ENCODE assay signal across 8 mouse cellular contexts in the genomic region with DNA sequence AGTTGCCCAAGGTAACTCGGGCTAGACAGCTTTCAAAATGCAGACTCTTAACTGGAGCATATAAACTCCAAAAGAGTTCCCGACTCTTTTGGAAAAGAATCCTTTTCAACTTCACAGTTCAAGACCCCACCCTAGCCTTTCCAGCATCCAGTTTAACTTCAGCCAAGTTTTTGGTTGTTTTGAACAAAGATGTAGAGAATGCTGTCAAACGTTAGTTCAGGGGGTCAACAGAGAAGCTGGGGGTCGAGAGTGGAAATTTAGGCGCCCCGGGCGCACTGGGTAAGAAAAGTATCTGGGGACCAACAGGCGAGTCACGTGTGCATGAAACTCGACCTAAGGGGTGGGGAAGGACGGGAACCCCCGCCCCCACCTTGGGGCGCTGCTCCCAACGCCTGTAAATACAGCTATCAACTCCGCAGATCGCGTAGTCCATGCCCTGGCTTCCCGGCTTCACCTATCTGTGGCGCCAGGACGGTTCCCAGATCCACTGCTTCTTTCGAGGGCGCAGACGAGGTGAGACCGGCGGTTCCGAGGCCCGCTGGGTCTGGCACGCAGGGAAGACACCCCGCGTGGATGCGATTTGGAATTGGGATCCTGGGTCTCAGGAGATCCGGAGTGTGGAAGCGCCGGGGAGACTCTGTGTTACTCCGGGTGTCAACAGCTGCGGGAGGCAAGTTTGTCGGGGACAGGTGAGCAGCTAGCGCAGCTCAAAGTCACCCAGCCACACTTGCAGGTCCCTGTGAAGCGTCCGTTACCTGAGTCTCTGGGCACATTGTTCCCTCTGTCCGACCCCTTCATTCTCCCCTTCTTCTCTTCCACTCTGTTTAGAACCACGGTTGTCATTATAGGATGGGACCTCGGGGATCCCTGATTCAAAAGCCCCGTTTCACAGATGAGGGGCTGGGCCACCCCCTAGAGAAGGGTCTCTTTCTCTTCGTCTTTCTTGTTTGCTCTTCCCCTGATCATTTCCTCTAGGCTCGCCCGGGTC. TPM values are rescaled to one million over a fixed set of nuclear protein-coding genes. Genes with fewer than 3 reads are reported as not detected.
DNase-seq lines count a peak whose midpoint lies in the region; ATAC-seq and TF ChIP-seq lines count a peak whose summit lies in the region.
"Had no signal": no experiment of that assay in that cellular context is flagged by ENCODE, and none has a peak within 500 bp of the region (broad histone marks: within the 10 kb centered on the region; RNA-seq: fewer than 3 reads in every experiment).

No protein-coding gene starts in this region.

- peaks cover 58% of the 10 kb centered on the region for H3K27me3 ChIP-seq in midbrain, embryonic 13.5 days

- TF ChIP-seq POLR2A in cortical plate, adult 2 months (IDR thresholded peaks at IDR 0.05; ENCODE audit: extremely low read depth, insufficient read depth, low read length): no peak

- TF ChIP-seq CTCF in cortical plate, adult 2 months (IDR thresholded peaks at IDR 0.05; ENCODE audit: extremely low read depth, insufficient read depth, low read length): no peak

- in situ Hi-C loops in ES-E14 (cut with MboI; ENCODE audit: low sequenced_read_pairs in 2 of 2, unreplicated experiment in 2 of 2): no loop called here

- H3K4me1 ChIP-seq in ES-E14 (ENCODE audit: control insufficient read depth in 2 of 2, insufficient read depth in 2 of 2, low read length in 2 of 2, poor library complexity in 1 of 2): peaks cover 18 to 19% of the 10 kb centered on the region in 2 experiments; a peak in 3 of 4 replicates
- no peaks in the 10 kb centered on the region for H3K4me1 ChIP-seq in cortical plate, adult 2 months (ENCODE audit: control insufficient read depth, insufficient read depth, low read length)
- H3K4me1 ChIP-seq in midbrain, embryonic 13.5 days (replicated peaks): peaks cover 27% of the 10 kb centered on the region

- under 1% methylated on average over 47 of the region's 47 CpGs for WGBS in midbrain, embryonic 13.5 days

- DNase-seq in ES-E14 (ENCODE audit: low read depth, low spot score): no peak
- peak; percentile 42 to 57 for DNase-seq in gastrocnemius, postnatal 4 days (ENCODE audit: low spot score in 2 of 2)
- peak; percentile 28 for DNase-seq in kidney, postnatal 14 days
- DNase-seq in thymus, adult 18-20 months: peak; percentile 40 to 49
- no peak for DNase-seq in T-cell, adult 2 months (ENCODE audit: low spot score)

- no peaks in the 10 kb centered on the region for H3K36me3 ChIP-seq in ES-E14 (ENCODE audit: control insufficient read depth, insufficient read depth, low read length, poor library complexity, severe bottlenecking)
- H3K36me3 ChIP-seq in midbrain, embryonic 13.5 days: no peaks in the 10 kb centered on the region

- peak; percentile 3; the same call in 1 of the 2 replicates for ATAC-seq in midbrain, embryonic 13.5 days

- H3K27ac ChIP-seq in ES-E14 (ENCODE audit: insufficient read depth, low read depth, low read length, poor library complexity, severe bottlenecking): no peak overlapping the region
- no peak overlapping the region for H3K27ac ChIP-seq in cortical plate, adult 2 months (ENCODE audit: insufficient read depth, low read length)
- no peak overlapping the region for H3K27ac ChIP-seq in midbrain, embryonic 13.5 days
- H3K27ac ChIP-seq: macrophage had no signal

- peak overlapping the region; percentile 91 for H3K4me2 ChIP-seq in midbrain, embryonic 13.5 days (replicated peaks)

- H3K9ac ChIP-seq in ES-E14 (ENCODE audit: insufficient read depth, low read depth, low read length, poor library complexity, severe bottlenecking): peak overlapping the region; percentile 81
- peak overlapping the region; percentile 65 for H3K9ac ChIP-seq in midbrain, embryonic 13.5 days (replicated peaks)

- no peaks in the 10 kb centered on the region for H3K9me3 ChIP-seq in ES-E14 (ENCODE audit: control insufficient read depth, insufficient read depth, low read depth, low read length)
- H3K9me3 ChIP-seq in midbrain, embryonic 13.5 days: no peaks in the 10 kb centered on the region

- peak overlapping the region; percentile 78 to 87 for H3K4me3 ChIP-seq in ES-E14 (ENCODE audit: insufficient read depth in 1 of 2, low read depth in 1 of 2, low read length in 2 of 2, poor library complexity in 1 of 2, severe bottlenecking in 1 of 2)
- peak overlapping the region; percentile 16; the same call in 1 of the 2 replicates for H3K4me3 ChIP-seq in cortical plate, adult 2 months (ENCODE audit: insufficient read depth, low read length)
- peak overlapping the region; percentile 49 for H3K4me3 ChIP-seq in midbrain, embryonic 13.5 days (replicated peaks)

TF ChIP-seq in ES-E14, 5 proteins besides CTCF, POLR2A, EP300 and RAD21:
- TF ChIP-seq CHD2 (IDR thresholded peaks at IDR 0.05; ENCODE audit: low read depth, low read length): no peak
- TF ChIP-seq HCFC1 (IDR thresholded peaks at IDR 0.05; ENCODE audit: borderline replicate concordance, insufficient read depth, low read length): no peak
- TF ChIP-seq ZNF384 (IDR thresholded peaks at IDR 0.05; ENCODE audit: low read depth, low read length): no peak
- no peak for TF ChIP-seq MAFK (IDR thresholded peaks at IDR 0.05; ENCODE audit: insufficient read depth, low read depth, low read length)
- TF ChIP-seq ZC3H11A (IDR thresholded peaks at IDR 0.05; ENCODE audit: borderline replicate concordance, low read depth, low read length): no peak

RNA-seq across cellular contexts. Expression of gene Slc43a1, which starts 0.6 kb away (rescaled TPM):
- total RNA-seq in ES-E14 (2012; rRNA removed): 30.2 and 47.0 TPM in 2 replicates
- 0.13 and 0.52 TPM in 2 replicates for polyA plus RNA-seq in cortical plate, adult 2 months (2012; rRNA removed)
- 1 to 10 TPM; 5.6 to 7.8 TPM for total RNA-seq in gastrocnemius, postnatal 4 days (2021)
- polyA plus RNA-seq in midbrain, embryonic 13.5 days (2015; fragmentation: Nextera tagmentation; extraction: Ambion mirVana): 2.6 and 3.3 TPM in 2 replicates

RNA-seq across cellular contexts. Expression of gene Timm10, which starts 12.5 kb away (rescaled TPM):
- total RNA-seq in ES-E14 (2012; rRNA removed): 60.2 and 73.5 TPM in 2 replicates
- polyA plus RNA-seq in cortical plate, adult 2 months (2012; rRNA removed): 82.0 and 85.7 TPM in 2 replicates
- 10 to 100 TPM; 48.9 to 51.4 TPM for total RNA-seq in gastrocnemius, postnatal 4 days (2021)
- 53.6 and 54.5 TPM in 2 replicates for polyA plus RNA-seq in midbrain, embryonic 13.5 days (2015; fragmentation: Nextera tagmentation; extraction: Ambion mirVana)

RNA-seq across cellular contexts. Expression of gene Smtnl1, which starts 16.8 kb away (rescaled TPM):
- 4.4 and 4.9 TPM in 2 replicates for total RNA-seq in ES-E14 (2012; rRNA removed)
- polyA plus RNA-seq in cortical plate, adult 2 months (2012; rRNA removed): not detected in 2 replicates
- 10 to 100 TPM; 57.0 to 70.9 TPM for total RNA-seq in gastrocnemius, postnatal 4 days (2021)
- not detected in 2 replicates for polyA plus RNA-seq in midbrain, embryonic 13.5 days (2015; fragmentation: Nextera tagmentation; extraction: Ambion mirVana)
- polyA plus RNA-seq: macrophage had no signal

RNA-seq across cellular contexts. Expression of gene Ube2l6, which starts 40.7 kb away (rescaled TPM):
- total RNA-seq in ES-E14 (2012; rRNA removed): 0.58 and 1.9 TPM in 2 replicates
- 9.4 and 12.1 TPM in 2 replicates for polyA plus RNA-seq in cortical plate, adult 2 months (2012; rRNA removed)
- total RNA-seq in gastrocnemius, postnatal 4 days (2021): 10 to 100 TPM; 10.7 to 11.4 TPM
- 15.6 and 16.6 TPM in 2 replicates for polyA plus RNA-seq in midbrain, embryonic 13.5 days (2015; fragmentation: Nextera tagmentation; extraction: Ambion mirVana)

RNA-seq across cellular contexts. Expression of gene Rtn4rl2, which starts 47.2 kb away (rescaled TPM):
- 0.79 and 0.80 TPM in 2 replicates for total RNA-seq in ES-E14 (2012; rRNA removed)
- 73.3 and 76.9 TPM in 2 replicates for polyA plus RNA-seq in cortical plate, adult 2 months (2012; rRNA removed)
- under 1 TPM; 0.37 to 0.80 TPM for total RNA-seq in gastrocnemius, postnatal 4 days (2021)
- 2.2 and 3.6 TPM in 2 replicates for polyA plus RNA-seq in midbrain, embryonic 13.5 days (2015; fragmentation: Nextera tagmentation; extraction: Ambion mirVana)
- polyA plus RNA-seq: macrophage had no signal

Comparison
In these comparisons a context has a peak if more than half of its experiments do, and no peak if none do; other contexts are left out.
1. DNase-seq: peak in gastrocnemius, postnatal 4 days (2 of 2), kidney, postnatal 14 days (single experiment) and thymus, adult 18-20 months (2 of 2); none in ES-E14 (single experiment) and T-cell, adult 2 months (single experiment).
2. H3K4me3 ChIP-seq: peak in every context shown above with its lines; median percentile 82 in ES-E14; 49 in midbrain, embryonic 13.5 days; 16 in cortical plate, adult 2 months.